Mouse (Mus musculus) embryonic fibroblast, embryonic 13.5 days (primary cell): ENCODE data around the gene Vps36.

Experiments
- CTCF ChIP-seq: IDR thresholded peaks from 2 replicates; pipeline ENCODE4 v1.5.1; 2011; ENCODE audit warnings: mild to moderate bottlenecking, control low read depth, low read length, moderate library complexity, borderline replicate concordance; ENCODE audit not compliant: insufficient read depth
- POLR2A ChIP-seq: IDR thresholded peaks from 2 replicates; pipeline ENCODE4 v1.6.1; 2011; ENCODE audit warnings: low read depth, mild to moderate bottlenecking, control low read depth, low read length, moderate library complexity

- no peak for TF ChIP-seq CTCF
- no peak for TF ChIP-seq POLR2A
These were observed 27.1 kb upstream of the Vps36 start for GRCm38 (mm10) chr8:22165251-22166079.
